Comparison of ENCODE assay signal across 23 mouse cellular contexts in genomic region chrX:48877613-48878012, GRCm38 (mm10). TPM values are rescaled to one million over a fixed set of nuclear protein-coding genes. Genes with fewer than 3 reads are reported as not detected.
"Had no signal": no experiment of that assay in that cellular context is flagged by ENCODE, and none has a peak within 500 bp of the region (broad histone marks: within the 10 kb centered on the region; RNA-seq: fewer than 3 reads in every experiment).

Gene Gm595 (minus strand): TSS chrX:48877713.

- DNase-seq: gastrocnemius, postnatal 14 days; gastrocnemius, postnatal 36 days; heart, adult 18-20 months; heart, postnatal 14 days; heart, postnatal 36 days; kidney, adult 11 months; kidney, adult 8-10 months; kidney, postnatal 10 days; kidney, postnatal 25 days; kidney, postnatal 4 days; liver; liver, embryonic 13.5 days had no signal

RNA-seq across cellular contexts. Expression of gene Gm595, which starts in this region (rescaled TPM):
- total RNA-seq: gastrocnemius, adult 18-20 months; gastrocnemius, adult 8-10 months; gastrocnemius, postnatal 36 days; heart, adult 18-20 months; heart, adult 8-10 months; heart, postnatal 14 days; heart, postnatal 36 days; hematopoietic stem cell, adult 5-6 weeks; hindbrain, postnatal 0 days; layer of hippocampus, adult 2 months; layer of hippocampus, postnatal 10 days; layer of hippocampus, postnatal 25 days; left cerebral cortex, adult 2 months; left cerebral cortex, postnatal 14 days; left cerebral cortex, postnatal 36 days had no signal
